Mouse (Mus musculus): ENCODE data around the gene Ttc7b. TPM values are rescaled to one million over a fixed set of nuclear protein-coding genes. Genes with fewer than 3 reads are reported as not detected.

The Ttc7b gene
- polyA plus RNA-seq, 1 experiment from 2014 or later: 21.3 TPM

DNA sequence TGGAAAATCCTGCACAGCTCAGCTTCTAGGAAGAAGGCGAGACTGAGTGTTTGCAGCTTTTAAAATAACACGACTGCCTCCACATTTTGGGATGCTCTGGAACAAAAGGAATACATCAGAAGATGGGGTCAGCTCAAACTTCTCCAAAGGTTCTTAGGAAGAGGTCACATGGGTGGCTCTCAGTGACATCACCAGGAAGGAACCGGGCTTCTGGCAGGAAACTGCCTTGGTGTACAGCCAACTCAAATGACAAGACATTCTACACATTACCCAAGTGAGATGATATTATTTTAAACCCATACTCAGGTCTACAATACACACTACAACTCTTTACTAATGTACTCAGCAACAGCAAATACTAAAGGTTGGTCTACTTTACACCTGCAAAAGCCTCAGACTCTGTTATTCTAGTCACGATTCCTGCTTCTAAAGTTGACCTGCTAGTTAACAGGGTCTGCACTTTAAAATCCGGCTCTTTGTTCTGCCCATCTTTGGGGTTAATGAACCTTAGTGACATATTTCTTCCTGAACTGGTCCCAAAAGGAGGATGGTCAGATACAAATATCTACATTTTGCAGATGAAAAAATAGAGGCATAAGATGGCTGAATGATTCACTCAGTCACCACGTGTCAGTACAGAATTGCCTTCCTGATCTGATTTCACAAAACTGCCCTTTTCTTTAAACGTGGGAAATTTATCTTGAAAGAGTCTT, 18.0 kb upstream of the Ttc7b start:
- in situ Hi-C loops (cut with MboI; ENCODE audit: low pct_unique_long_range_greater_than_20kb): no loop called here
- DNase-seq (ENCODE audit: low read depth, low spot score) (no peak), ATAC-seq (no peak)
- POLR2A ChIA-PET: no interaction called here
- CTCF ChIA-PET: no interaction called here
- H3K27me3 ChIP-seq: no peaks in the 10 kb centered on the region
- TF ChIP-seq CTCF (IDR thresholded peaks at IDR 0.05): no peak

DNA sequence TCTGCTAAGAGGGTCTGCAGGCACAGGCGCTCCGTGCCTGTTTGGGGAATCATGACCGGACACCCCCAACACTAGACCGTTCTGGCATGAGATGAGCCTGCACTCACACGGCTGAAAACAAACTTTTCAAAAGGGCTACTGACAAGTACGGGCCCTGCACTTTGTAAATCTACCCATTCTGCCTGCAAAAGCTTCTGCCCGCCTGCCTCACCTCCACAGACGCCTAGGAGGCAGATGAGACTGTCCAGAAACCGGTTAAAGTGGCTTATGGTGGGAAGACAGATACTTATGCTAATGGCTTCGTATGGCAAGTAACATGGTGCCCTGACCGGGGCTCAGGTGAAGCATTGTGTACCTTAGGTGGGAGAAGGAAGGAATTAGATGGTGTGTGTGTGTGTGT, 16.5 kb upstream of the Ttc7b start:
- in situ Hi-C loops (cut with MboI; ENCODE audit: low pct_unique_long_range_greater_than_20kb): no loop called here
- no peaks in the 10 kb centered on the region for H3K27me3 ChIP-seq
- POLR2A ChIA-PET: no interaction called here
- DNase-seq (ENCODE audit: low read depth, low spot score): no peak
- CTCF ChIA-PET: no interaction called here
- ATAC-seq: no peak
- no peak for TF ChIP-seq CTCF (IDR thresholded peaks at IDR 0.05)

DNA sequence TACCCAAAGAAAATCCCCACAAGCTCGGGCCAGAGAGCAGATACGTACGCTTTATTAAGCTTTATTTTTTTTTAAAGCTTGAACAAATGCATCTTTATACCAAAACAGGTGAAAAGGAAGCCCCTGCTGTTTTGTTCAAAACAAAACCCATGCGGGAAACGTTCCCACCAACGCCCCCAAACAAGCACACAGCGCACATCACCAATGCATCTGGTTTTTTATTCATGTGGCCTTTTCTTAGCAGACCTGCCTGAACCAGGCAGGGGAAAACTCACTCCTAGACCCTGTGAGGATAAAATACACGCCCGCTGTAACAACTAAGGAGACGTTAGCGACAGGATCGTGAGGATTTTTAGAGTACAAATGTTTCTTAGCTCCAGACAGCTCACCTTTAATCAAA, 14.4 kb upstream of the Ttc7b start:
- TF ChIP-seq CTCF (IDR thresholded peaks at IDR 0.05): no peak

DNA sequence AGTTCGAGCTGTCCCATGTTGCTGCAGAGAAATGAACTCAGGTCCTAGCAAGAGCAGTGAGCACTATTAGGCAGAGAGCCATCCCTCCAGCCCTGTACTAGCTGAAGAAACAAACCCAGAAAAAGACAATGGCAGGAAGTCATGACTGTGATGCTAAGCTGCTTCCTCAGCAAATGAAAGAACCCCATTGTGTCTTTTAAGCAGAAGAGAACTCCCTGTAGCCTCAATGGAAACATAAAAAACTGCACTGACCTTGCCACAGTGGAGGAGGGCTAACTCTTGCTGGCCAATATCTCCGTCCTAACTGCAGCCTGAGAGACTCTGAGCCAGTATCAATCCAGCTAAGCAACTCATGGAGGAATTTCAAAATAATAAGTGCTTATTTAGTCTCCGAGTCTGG, 13.4 kb upstream of the Ttc7b start:
- CTCF ChIA-PET: no interaction called here
- POLR2A ChIA-PET: no interaction called here
- ATAC-seq (no peak), DNase-seq (ENCODE audit: low read depth, low spot score) (no peak)
- no peaks in the 10 kb centered on the region for H3K27me3 ChIP-seq
- no peak for TF ChIP-seq CTCF (IDR thresholded peaks at IDR 0.05)
- in situ Hi-C loops (cut with MboI; ENCODE audit: low pct_unique_long_range_greater_than_20kb): no loop called here

More for the DNA sequence above, 14.4 kb upstream of the Ttc7b start:
- POLR2A ChIA-PET: no interaction called here
- no peaks in the 10 kb centered on the region for H3K27me3 ChIP-seq
- ATAC-seq (no peak), DNase-seq (ENCODE audit: low read depth, low spot score) (no peak)
- CTCF ChIA-PET: no interaction called here
- in situ Hi-C loops (cut with MboI; ENCODE audit: low pct_unique_long_range_greater_than_20kb): no loop called here

DNA sequence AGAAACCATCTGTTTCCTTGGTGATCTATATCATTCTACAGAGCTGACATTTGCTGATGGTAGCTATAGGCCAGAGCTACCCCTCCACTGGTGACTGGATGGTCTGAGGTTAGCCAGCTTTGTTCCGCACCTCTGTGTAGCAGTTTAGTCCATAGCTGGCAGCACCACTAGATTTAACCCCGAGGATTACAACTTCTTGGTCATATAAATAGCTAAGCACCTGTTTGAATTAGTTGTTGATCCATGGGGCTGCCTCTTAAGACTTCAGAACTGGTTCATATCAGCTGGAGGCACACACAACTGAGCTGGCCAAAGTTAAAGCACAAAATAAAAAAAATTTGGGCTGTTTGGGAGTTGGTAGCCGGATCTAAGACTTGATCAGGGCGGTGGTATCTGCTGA, 12.6 kb upstream of the Ttc7b start:
- CTCF ChIA-PET: interaction anchor here (1.1 kb wide), 1 partner anchor 9 kb away, joined by 4 read pairs; no protein-coding TSS in a partner anchor
- POLR2A ChIA-PET: no interaction called here
- in situ Hi-C loops (cut with MboI; ENCODE audit: low pct_unique_long_range_greater_than_20kb): no loop called here
- no peaks in the 10 kb centered on the region for H3K27me3 ChIP-seq
- no peak for ATAC-seq
- no peak for TF ChIP-seq CTCF (IDR thresholded peaks at IDR 0.05)
- no peak for DNase-seq (ENCODE audit: low read depth, low spot score)

DNA sequence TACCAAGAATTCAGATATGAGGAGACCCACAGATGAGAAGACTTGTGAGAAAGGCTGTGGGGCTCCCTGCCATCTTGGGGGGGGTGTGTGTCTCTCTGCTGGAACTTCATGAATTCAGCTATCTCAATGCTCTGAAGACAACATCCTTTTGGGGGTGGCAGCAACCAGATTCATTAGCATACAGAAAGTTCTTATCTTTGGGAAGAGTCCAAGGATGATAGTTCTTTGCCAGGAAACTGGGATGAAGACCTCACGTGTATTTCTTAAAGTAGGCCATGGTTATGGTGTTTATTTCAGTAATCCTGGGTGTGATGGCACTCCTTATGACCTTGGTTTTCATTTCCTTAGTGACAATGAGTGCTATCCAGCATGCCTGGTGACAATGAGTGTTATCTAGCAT, 11.1 kb upstream of the Ttc7b start:
- ChIA-PET CTCF (no interaction called here), POLR2A (no interaction called here)
- DNase-seq (ENCODE audit: low read depth, low spot score) (no peak), ATAC-seq (no peak)
- no peaks in the 10 kb centered on the region for H3K27me3 ChIP-seq
- in situ Hi-C loops (cut with MboI; ENCODE audit: low pct_unique_long_range_greater_than_20kb): no loop called here
- no peak for TF ChIP-seq CTCF (IDR thresholded peaks at IDR 0.05)

DNA sequence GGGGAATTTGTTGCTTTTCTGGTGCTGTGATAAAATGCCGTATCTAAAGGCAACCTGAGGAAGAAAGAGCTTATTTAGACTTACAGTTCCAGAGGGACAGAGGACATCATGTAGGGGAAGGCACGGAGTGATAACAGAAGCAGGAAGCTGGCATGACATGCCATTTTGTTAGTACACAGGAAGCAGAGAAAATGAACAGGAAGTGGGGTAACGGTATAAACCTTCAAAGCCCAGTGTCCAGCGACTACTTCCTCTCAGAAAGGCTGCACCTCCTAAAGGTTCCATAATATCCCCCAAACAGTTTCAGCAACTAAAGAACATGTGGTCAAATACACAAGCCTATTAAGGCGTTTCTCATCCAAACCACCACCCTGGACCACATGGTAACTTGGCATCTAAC, 10.2 kb upstream of the Ttc7b start:
- ATAC-seq (no peak), DNase-seq (ENCODE audit: low read depth, low spot score) (no peak)
- in situ Hi-C loops (cut with MboI; ENCODE audit: low pct_unique_long_range_greater_than_20kb): no loop called here
- ChIA-PET POLR2A (no interaction called here), CTCF (no interaction called here)
- H3K27me3 ChIP-seq: no peaks in the 10 kb centered on the region
- no peak for TF ChIP-seq CTCF (IDR thresholded peaks at IDR 0.05)

DNA sequence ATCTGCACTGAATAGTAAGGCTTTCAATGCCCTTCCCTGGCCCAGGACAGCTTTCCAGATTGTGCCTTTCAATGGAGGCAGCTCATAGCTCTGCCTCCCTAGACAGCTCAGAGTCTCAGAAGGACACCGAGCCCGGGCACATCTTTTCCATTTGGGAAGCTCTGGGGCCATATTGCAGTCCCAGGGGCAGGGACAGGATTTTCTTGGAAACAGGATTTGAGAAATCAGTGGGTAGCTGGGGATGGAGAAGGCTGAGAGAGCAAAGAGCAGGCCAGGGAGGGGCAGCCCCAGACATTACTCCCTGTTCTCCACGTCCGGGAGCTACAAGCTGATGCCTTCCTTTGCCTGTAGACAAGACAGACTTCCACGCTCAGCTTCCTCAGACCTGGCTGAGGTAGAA, 9.0 kb upstream of the Ttc7b start:
- ATAC-seq: no peak
- POLR2A ChIA-PET: no interaction called here
- H3K27me3 ChIP-seq: no peaks in the 10 kb centered on the region
- in situ Hi-C loops (cut with MboI; ENCODE audit: low pct_unique_long_range_greater_than_20kb): no loop called here
- no peak for TF ChIP-seq CTCF (IDR thresholded peaks at IDR 0.05)
- CTCF ChIA-PET: interaction anchor here (1.0 kb wide), 1 partner anchor 49 kb away, joined by 4 read pairs; no protein-coding TSS in a partner anchor
- no peak for DNase-seq (ENCODE audit: low read depth, low spot score)

DNA sequence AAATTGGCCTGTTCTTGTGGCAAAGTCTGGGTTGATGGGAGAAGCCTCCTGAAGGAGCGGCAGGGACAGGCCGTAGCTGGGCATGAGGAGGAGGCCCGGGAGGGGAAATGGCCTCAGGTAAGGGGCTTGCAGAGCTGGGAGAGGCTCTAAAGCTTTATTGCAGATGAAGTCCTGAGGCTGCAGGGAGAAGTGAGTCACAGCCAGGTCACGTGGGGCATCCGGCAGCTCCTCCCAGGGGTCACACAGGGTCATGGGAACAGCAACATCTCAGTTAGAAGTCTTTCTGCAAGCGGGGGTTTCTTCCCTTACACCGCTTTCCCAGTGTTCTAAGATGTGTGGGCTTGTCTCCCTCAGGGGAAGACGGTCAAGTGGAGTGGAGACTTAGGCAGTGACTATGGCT, 8.5 kb upstream of the Ttc7b start:
- TF ChIP-seq CTCF (IDR thresholded peaks at IDR 0.05): no peak
- ATAC-seq (no peak), DNase-seq (ENCODE audit: low read depth, low spot score) (no peak)
- ChIA-PET CTCF (interaction anchor here (0.7 to 1.0 kb wide), 2 partner anchors 11 to 49 kb away, joined by 3 to 4 read pairs; no protein-coding TSS in a partner anchor), POLR2A (no interaction called here)
- H3K27me3 ChIP-seq: no peaks in the 10 kb centered on the region
- in situ Hi-C loops (cut with MboI; ENCODE audit: low pct_unique_long_range_greater_than_20kb): no loop called here

DNA sequence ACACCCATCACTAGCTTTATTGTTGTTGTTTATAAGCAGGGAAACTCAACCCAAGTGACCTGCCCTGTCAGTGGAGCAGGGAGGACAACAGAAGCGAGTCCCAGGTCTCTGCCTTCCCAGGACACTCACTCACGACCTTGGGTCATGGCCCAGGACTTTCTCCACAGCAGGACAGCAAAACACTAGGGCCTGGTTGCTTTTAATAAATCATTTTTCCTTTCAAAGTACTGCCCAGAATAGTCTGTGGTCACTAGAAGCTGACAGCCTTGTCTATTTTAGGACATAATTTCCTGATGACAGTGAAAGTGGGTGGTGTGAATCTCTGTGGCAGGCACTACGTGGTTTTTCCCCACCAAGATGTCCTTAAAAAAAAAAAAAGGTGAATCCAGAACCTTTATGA, 7.6 kb upstream of the Ttc7b start:
- no peak for ATAC-seq
- POLR2A ChIA-PET: no interaction called here

DNA sequence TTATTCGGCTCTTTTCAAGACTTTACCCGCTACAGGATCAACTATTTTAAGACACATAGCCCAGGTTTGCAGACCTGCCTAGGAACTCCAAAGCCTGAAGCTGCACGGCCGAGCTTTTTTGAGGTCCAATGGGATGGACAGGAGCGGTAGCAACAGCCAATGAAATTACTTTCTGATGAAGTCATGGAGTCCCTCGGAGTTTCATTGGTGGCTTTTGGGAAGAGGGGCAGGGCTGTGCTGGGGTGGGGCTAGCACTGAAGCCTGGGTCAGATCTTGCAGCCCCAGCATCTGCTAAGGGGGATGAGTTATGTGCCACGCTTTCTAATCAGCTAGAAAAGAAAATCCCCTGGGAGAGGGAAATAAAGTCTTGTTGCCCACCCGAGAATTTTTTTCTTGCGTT, 7.1 kb upstream of the Ttc7b start:
- CTCF ChIA-PET: interaction anchor here (1.0 kb wide), 1 partner anchor 9 kb away, joined by 3 read pairs; no protein-coding TSS in a partner anchor
- no peaks in the 10 kb centered on the region for H3K27me3 ChIP-seq
- TF ChIP-seq CTCF (IDR thresholded peaks at IDR 0.05): no peak
- in situ Hi-C loops (cut with MboI; ENCODE audit: low pct_unique_long_range_greater_than_20kb): no loop called here
- POLR2A ChIA-PET: no interaction called here
- DNase-seq (ENCODE audit: low read depth, low spot score) (no peak), ATAC-seq (peak; percentile 80)

More for the DNA sequence above, 7.6 kb upstream of the Ttc7b start:
- no peak for DNase-seq (ENCODE audit: low read depth, low spot score)
- no peaks in the 10 kb centered on the region for H3K27me3 ChIP-seq
- in situ Hi-C loops (cut with MboI; ENCODE audit: low pct_unique_long_range_greater_than_20kb): no loop called here
- CTCF ChIA-PET: interaction anchor here (1.0 kb wide), 1 partner anchor 9 kb away, joined by 3 read pairs; no protein-coding TSS in a partner anchor
- TF ChIP-seq CTCF (IDR thresholded peaks at IDR 0.05): no peak

DNA sequence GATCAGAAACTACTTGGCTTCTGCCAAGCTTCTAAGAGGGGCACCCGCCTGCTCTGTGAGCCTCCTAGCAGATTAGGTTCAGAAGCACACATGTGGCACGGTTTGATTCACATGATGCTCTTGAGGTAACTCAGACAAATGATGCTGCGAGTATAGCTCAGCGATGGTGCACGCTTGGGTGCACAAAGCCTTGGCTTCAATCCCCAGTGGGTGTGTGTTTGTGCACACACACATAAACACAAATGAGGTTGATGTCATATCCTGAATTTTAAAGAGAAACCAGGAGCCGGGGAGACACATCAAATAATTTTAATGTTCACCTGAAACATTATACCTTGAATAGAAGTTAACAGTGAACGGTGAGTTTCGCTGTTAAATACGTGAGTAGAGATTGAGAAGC, 6.6 kb upstream of the Ttc7b start:
- no peak for TF ChIP-seq CTCF (IDR thresholded peaks at IDR 0.05)
- no peak for DNase-seq (ENCODE audit: low read depth, low spot score)
- CTCF ChIA-PET: interaction anchor here (1.0 kb wide), 1 partner anchor 8 kb away, joined by 3 read pairs; no protein-coding TSS in a partner anchor
- H3K27me3 ChIP-seq: no peaks in the 10 kb centered on the region
- ATAC-seq: peak; percentile 13
- POLR2A ChIA-PET: no interaction called here
- in situ Hi-C loops (cut with MboI; ENCODE audit: low pct_unique_long_range_greater_than_20kb): no loop called here

Data from Patski (cell line).